Mouse (Mus musculus): ENCODE measurements around the gene Nphp1.

Gene Nphp1

GRCm38 (mm10) chr2:127748316-127748715 lies 40.4 kb downstream of the Nphp1 start:
- DNase-seq (ENCODE audit: low spot score), result no peak

- DNase-seq (ENCODE audit: low spot score), result no peak
Measured at GRCm38 (mm10) chr2:127742637-127743036, 46.1 kb downstream of the Nphp1 start.

DNA sequence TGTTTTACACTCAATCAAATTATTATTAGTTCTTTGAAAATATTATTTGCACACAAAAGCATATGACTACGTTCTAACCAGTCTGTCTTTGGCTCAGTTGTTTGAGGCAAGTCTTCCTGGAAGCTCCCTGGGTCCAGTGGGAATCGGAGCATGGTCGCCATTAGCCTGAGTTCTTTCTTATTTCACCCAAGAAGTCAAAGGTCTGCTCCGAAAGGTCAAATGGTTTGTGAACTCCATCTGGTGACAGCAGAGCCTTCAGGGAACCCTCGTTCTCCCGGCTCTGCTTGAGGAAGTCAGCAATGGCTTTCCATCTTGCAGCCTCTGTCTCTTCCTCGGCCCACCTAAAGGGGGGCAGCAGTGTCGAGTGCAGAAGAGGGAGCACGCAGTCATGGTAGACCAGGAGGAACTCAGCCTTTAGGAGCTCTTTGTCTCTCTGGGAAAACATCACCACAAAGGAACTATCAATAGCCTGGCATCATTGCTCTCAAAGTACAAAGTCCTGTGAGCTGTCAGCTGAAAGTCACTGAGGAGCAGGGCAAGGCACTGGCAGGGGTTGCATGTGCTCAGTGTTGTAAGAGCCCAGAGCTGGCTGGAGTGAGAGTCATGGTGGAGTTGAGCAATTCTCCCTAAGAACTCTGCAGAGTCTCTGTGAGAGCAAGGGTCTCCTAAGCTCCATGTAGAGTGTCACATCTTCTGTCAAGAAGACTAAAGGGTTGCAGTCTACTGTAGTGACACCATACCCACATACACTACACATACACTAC lies 47.8 kb downstream of the Nphp1 start:
- no peak for DNase-seq (ENCODE audit: low spot score)

- no peak for DNase-seq (ENCODE audit: low spot score)
Measured at GRCm38 (mm10) chr2:127737885-127738284, 50.8 kb downstream of the Nphp1 start.

DNA sequence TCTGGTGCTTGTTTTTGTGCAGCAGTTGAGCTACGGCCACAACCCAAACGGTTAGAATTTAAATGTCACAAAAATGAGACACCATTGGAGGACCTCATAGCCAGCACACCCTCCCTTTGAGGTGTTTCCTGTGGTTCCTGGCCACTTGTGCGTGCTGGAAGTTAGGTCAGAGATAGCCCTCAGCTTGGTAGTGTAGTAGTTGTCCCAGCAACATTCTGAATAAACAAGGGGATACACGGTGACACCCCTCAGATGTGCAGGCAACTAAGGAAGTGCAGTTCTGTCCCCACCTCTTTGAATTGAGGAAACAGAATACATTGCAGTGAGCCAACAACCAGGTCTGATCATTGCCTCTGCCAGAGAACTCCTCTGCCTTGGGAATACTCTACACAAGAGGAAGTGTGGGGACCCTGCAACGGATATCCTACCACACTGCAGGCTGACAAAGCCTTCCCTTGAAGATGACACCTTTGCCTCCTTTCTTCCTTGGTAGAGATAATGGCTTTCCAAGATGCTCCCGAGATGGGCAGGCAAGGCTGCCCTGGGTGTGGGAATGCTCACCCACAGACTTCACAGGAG lies 52.0 kb downstream of the Nphp1 start:
- DNase-seq (ENCODE audit: low spot score), result no peak

DNA sequence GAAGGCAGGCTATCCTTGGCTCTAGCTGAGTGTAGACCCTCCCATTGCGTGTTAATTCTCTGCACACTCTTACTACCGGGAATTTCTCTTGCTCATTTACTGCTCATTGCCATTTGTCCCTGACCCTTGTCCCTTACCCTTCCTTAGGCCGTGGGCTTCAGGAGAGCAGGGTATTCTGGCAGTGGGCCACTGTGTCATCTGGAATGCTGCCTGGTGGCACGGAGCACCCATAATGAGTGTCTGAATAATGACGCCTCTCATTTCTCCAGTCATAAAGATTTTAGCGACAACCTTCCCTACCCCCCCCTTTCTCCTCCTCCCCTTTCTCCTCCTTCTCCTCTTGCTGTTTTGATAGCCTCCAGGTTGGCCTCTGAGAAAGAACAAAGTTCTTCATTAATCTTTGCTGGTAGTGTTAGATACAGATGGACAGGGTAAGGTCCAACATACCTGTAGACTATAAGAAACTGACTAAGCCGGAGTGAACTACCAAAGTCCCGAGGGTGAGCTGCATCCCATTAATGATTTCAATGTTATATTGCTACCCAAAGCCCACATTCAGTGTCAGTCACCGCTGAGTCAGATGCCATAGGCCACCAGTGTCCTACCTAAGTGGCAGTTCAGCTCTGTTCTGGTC lies 53.1 kb downstream of the Nphp1 start:
- DNase-seq (ENCODE audit: low spot score), result no peak

DNA sequence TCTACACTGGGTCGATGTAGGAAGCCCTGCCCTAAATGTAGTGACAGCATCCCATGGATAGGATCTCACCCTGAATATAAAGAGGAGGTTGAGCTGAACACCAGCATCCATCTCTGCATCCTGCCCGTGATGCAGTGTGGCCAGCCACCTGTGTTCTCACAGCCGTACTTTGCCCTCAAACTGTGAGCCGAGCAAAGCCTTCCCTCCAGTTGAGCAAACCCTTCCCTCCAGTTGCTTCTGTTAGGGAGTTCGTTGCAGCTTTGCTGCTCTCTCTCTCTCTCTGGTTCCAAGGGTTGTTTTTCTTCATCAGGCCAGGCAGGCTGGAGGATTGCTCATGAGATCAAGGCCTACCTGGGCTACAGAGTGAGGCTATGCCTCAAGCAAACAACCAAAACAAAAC lies 53.8 kb downstream of the Nphp1 start:
- DNase-seq (ENCODE audit: low spot score), result no peak

DNA sequence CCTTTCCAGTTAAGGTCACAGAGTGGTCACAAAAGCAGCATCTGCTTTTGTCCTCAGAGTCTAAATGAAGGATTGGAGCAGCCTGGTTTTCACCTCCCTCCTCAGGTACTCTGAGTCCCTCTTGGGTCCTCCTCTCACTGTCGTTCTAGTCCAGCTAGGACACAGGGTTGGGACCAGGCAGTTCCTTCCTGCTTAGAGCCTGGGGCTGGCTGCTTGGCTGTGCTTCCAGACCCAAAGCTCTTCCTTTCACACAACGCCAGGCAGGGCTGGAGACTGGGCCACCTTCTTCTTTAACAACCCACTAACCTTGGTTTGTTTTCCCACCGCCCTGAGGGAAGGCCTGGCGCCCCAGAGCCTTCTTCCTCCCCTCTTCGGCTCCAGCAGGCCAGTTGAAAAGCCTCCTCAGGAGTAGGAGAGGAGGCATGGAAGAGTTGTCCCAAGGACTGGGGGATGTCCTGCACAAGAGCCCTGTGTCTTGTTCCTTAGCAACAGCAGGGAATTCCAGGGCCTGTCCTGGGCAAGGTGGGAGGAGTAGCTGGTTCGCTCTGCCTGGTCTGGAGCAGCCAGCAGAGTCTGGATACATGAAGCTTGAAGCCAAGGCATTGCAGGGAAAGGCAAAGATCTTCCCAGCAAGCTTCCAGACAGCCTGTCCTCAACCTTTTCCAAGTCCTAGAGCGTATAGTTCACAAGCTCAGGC lies 58.2 kb downstream of the Nphp1 start:
- no peak for DNase-seq (ENCODE audit: low spot score)

DNA sequence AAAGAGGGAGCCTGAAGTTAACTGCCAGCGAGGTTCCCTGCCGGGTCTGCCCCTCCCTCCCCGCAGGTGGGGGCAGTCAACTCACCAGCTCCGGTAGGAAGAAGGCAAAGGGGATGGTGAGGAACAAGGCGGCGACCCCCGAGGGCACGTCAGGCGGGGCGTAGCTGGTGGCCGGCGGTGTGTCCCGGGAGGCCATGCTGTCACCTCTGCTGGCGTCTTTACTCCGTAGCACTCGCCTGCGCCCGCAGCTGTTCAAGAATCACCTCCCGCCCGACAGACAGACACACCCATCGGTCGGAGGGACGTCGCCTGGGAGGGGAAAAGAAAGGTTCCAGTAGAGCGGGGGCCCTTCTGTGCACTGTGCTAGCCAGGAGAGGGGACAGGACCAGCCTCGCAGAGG lies 59.0 kb downstream of the Nphp1 start, which contains the start of gene Mall:
Gene Mall, minus strand, starts transcription at position 262 of the 400 bp plus-strand sequence.
- no peak for DNase-seq (ENCODE audit: low spot score)

- no peak for DNase-seq (ENCODE audit: low spot score)
Measured at GRCm38 (mm10) chr2:127728661-127729450, 59.8 kb downstream of the Nphp1 start.

DNA sequence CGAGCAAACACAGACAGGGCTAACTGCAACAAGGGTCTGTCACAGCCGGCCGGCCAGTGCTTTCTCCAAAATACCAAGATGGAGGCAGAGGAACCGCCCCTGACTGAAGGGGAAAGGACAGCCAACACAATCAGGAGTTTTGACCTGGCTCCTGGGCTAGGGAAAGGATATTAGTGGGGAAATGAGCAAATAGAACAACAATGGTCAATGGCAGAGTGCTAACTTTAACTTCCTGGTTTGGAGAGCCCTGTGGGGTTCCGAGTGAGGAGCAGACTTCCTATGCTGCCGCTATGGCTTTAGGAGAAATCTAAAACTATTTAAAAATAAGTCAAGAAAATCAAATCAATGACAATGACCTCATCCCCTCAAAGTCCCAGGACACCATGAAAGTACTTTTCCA lies 60.6 kb downstream of the Nphp1 start:
- DNase-seq (ENCODE audit: low spot score), result no peak

GRCm38 (mm10) chr2:127723193-127723592 lies 65.5 kb downstream of the Nphp1 start:
- DNase-seq (ENCODE audit: low spot score), result no peak

DNA sequence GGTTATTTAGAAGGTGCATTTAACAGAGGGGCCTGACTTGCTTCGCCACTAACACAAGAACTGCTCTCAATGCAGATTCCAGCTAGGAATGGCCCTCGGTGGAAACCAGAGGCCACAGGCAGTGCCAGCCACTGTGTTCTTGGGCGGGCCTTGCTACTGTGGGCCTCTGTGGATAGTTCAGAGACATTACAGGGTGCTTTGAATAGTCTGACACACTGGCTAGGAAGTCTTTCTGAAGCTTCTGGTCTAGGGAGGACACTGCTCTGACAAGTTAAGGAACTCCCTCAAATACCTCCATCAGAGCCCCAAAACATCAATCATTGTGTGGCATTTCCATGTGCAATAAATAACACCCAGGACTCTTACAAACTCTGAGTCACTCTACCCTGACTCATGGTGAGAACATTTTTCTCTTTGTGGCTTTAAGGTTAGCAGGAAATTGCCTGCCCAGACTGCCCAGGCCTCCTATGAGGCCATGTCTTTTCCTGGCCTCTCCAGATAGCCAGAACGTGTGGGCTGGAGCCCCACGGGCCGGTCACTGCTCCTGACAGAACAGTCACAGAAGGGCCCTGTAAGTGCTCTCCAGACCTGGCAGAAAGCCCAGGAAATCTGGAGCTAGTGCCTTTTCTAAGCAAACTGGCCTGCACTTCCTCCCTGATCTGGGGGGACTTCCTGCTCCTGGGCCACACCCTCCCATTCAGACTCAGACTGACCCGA lies 66.4 kb downstream of the Nphp1 start:
- DNase-seq (ENCODE audit: low spot score), result peak; percentile 46

DNA sequence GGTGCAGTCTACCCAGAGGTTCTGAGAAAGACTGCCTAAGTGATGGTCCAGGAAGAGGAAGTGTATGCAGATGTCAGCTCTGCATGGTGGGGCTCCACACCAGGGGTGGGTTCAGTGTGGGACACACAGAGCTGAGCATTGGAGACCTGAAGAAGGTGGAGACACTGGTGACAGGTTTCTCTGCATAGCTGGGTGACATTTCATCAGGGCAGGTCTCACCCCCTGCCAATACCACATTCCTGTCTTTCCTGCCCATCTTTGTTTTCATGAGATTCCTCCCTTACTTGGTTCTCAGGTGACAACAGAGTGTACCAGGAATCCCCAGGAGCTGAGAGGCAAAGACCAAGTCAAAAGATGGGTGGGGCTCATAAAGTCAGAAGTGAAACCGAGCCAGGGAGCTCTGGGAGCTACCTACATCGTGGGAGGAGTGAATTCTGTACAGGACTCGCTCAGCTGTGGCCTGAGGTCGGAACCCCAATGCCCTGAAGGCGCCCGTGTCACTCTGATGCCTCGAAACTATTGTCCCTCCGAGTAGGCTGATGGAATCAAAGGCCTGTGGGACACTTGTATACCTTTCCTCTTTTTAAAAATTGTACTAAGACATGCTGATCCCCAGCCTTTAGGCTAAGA lies 69.7 kb downstream of the Nphp1 start:
- DNase-seq (ENCODE audit: low spot score), result no peak

- no peak for DNase-seq (ENCODE audit: low spot score)
Measured at GRCm38 (mm10) chr2:127714726-127715125, 74.0 kb downstream of the Nphp1 start.

- no peak for DNase-seq (ENCODE audit: low spot score)
Measured at GRCm38 (mm10) chr2:127708792-127709191, 79.9 kb downstream of the Nphp1 start.

DNA sequence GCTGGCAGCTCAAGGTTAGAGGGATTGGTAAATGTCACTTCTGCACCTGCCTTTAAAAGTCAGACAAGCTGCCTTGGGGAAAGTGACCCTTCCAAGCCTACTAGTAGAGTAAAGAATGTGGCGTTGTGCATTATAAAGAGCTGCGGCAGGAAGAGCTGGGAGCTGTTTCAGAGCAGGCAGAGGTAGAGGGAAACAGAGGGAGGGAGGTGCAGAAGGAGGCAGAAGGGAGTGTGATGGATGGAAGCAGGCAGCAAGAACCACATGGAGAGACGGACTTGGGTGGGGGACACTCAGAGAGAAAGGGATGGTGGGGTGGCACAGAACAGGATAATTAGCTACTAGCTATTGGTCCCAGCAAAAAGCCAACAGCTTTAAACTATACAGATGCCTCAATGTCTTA lies 80.6 kb downstream of the Nphp1 start:
- no peak for DNase-seq (ENCODE audit: low spot score)

- DNase-seq (ENCODE audit: low spot score), result no peak
Measured at GRCm38 (mm10) chr2:127705267-127705666, 83.4 kb downstream of the Nphp1 start.
